Mouse (Mus musculus) hindbrain, embryonic 14.5 days (tissue): ENCODE results near the gene Smtn. TPM values are rescaled to one million over a fixed set of nuclear protein-coding genes. Genes with fewer than 3 reads are reported as not detected.

Experiments used
- ATAC-seq: fragments of 200-750 bp; cut with Nextera tagmentation; 2 replicates; pipeline ENCODE4 v1.8.0; 2017; ENCODE audit warnings: moderate number of reproducible peaks, mild to moderate bottlenecking, moderate TSS enrichment, moderate library complexity; ENCODE audit not compliant: low FRiP score
- DNase-seq: peaks from one replicate; pipeline ENCODE4 v3.0.0-alpha.2; 2015; ENCODE audit warnings: low spot score
- H3K27ac ChIP-seq: fragments of 300-500 bp; sonication (generic); 2 replicates; pipeline ENCODE4 v1.5.1; 2014; ENCODE audit warnings: mild to moderate bottlenecking, moderate library complexity
- H3K27me3 ChIP-seq: fragments of 300-500 bp; sonication (generic); 2 replicates; pipeline ENCODE4 v1.6.1; 2014; ENCODE audit warnings: mild to moderate bottlenecking, low read length, mixed read lengths; ENCODE audit not compliant: control insufficient read depth, insufficient read depth
- H3K36me3 ChIP-seq: fragments of 300-500 bp; sonication (generic); replicated peaks from 2 replicates; pipeline ENCODE4 v1.6.1; 2014; ENCODE audit not compliant: control insufficient read depth, insufficient read depth
- H3K4me1 ChIP-seq: fragments of 300-500 bp; sonication (generic); replicated peaks from 2 replicates; pipeline ENCODE4 v1.6.1; 2014; ENCODE audit warnings: antibody characterized with exemption, low read length, mixed read lengths; ENCODE audit not compliant: control insufficient read depth, insufficient read depth
- H3K4me2 ChIP-seq: fragments of 300-500 bp; sonication (generic); replicated peaks from 2 replicates; pipeline ENCODE4 v1.6.1; 2014; ENCODE audit warnings: mild to moderate bottlenecking, moderate library complexity
- H3K4me3 ChIP-seq: fragments of 300-500 bp; sonication (generic); replicated peaks from 2 replicates; pipeline ENCODE4 v1.5.1; 2014; ENCODE audit warnings: mild to moderate bottlenecking, low read length
- H3K9ac ChIP-seq: fragments of 300-500 bp; sonication (generic); 2 replicates; pipeline ENCODE4 v1.6.1; 2014
- H3K9me3 ChIP-seq: fragments of 300-500 bp; sonication (generic); 2 replicates; pipeline ENCODE4 v1.6.1; 2016; ENCODE audit warnings: low read length; ENCODE audit not compliant: control insufficient read depth
- WGBS: fragments of 180-500 bp; shearing (Covaris S2); extraction: QIAGEN DNeasy Blood & Tissue Kit; methylation state at CpG from one replicate; pipeline ENCODE4 v1.1.7; 2014; 5-methylcytosine and 5-hydroxymethylcytosine counted together
- polyA plus RNA-seq: library from polyadenylated mRNA; unstranded; fragments of >200 nt; fragmentation: Nextera tagmentation; extraction: Ambion mirVana; gene quantifications from 2 replicates; pipeline ENCODE4 v1.2.1, GENCODE M21; 2014

Smtn gene
- polyA plus RNA-seq, 1 experiment from 2014 or later = 15.0 TPM

- H3K36me3 ChIP-seq = no peaks in the 10 kb centered on the region
- no peaks in the 10 kb centered on the region for H3K27me3 ChIP-seq
- no peak overlapping the region for H3K4me2 ChIP-seq
- no peak overlapping the region for H3K4me3 ChIP-seq
- H3K4me1 ChIP-seq = no peaks in the 10 kb centered on the region
- 62% methylated on average over 7 of the region's 7 CpGs for WGBS
- ATAC-seq (no peak), DNase-seq (no peak)
- no peaks in the 10 kb centered on the region for H3K9me3 ChIP-seq
- no peak overlapping the region for H3K27ac ChIP-seq
- no peak overlapping the region for H3K9ac ChIP-seq
Observed at GRCm38 (mm10) chr11:3508226-3508625, 32.2 kb downstream of the Smtn start.

- no peaks in the 10 kb centered on the region for H3K36me3 ChIP-seq
- H3K27me3 ChIP-seq = no peaks in the 10 kb centered on the region
- peak overlapping the region; percentile 33 for H3K4me3 ChIP-seq
- H3K9ac ChIP-seq = peak overlapping the region; percentile 53; the same call in 1 of the 2 replicates
- no peak overlapping the region for H3K27ac ChIP-seq
- H3K9me3 ChIP-seq = no peaks in the 10 kb centered on the region
- peak overlapping the region; percentile 44 for H3K4me2 ChIP-seq
- H3K4me1 ChIP-seq = no peaks in the 10 kb centered on the region
- no peak for DNase-seq
- no peak for ATAC-seq
- 70% methylated on average over 11 of the region's 11 CpGs for WGBS
Observed at GRCm38 (mm10) chr11:3503755-3504693, 36.4 kb downstream of the Smtn start.

GRCm38 (mm10) chr11:3502459-3503072, 37.8 kb downstream of the Smtn start:
- H3K9me3 ChIP-seq = no peaks in the 10 kb centered on the region
- no peak overlapping the region for H3K4me2 ChIP-seq
- H3K4me3 ChIP-seq = no peak overlapping the region
- WGBS = 81% methylated on average over 18 of the region's 18 CpGs
- ATAC-seq (no peak), DNase-seq (no peak)
- H3K27ac ChIP-seq = no peak overlapping the region
- H3K4me1 ChIP-seq = no peaks in the 10 kb centered on the region
- no peaks in the 10 kb centered on the region for H3K36me3 ChIP-seq
- no peak overlapping the region for H3K9ac ChIP-seq
- H3K27me3 ChIP-seq = no peaks in the 10 kb centered on the region

GRCm38 (mm10) chr11:3502057-3502456, 38.4 kb downstream of the Smtn start:
- WGBS = 75% methylated on average over 17 of the region's 17 CpGs

GRCm38 (mm10) chr11:3497296-3497695, 43.1 kb downstream of the Smtn start:
- Histone ChIP-seq H3K4me3 (no peak overlapping the region), H3K36me3 (no peaks in the 10 kb centered on the region), H3K27ac (no peak overlapping the region), H3K4me1 (no peaks in the 10 kb centered on the region), H3K27me3 (no peaks in the 10 kb centered on the region), H3K9me3 (no peaks in the 10 kb centered on the region), H3K4me2 (no peak overlapping the region), H3K9ac (no peak overlapping the region)
- WGBS = 100% methylated on average over 1 of the region's 1 CpGs
- no peak for DNase-seq
- ATAC-seq = no peak

More at GRCm38 (mm10) chr11:3502057-3502456, 38.4 kb downstream of the Smtn start:
- no peak for DNase-seq
- Histone ChIP-seq H3K36me3 (no peaks in the 10 kb centered on the region), H3K9ac (no peak overlapping the region), H3K27ac (no peak overlapping the region), H3K4me2 (no peak overlapping the region), H3K4me3 (no peak overlapping the region), H3K27me3 (no peaks in the 10 kb centered on the region), H3K9me3 (no peaks in the 10 kb centered on the region), H3K4me1 (no peaks in the 10 kb centered on the region)
- ATAC-seq = no peak

- H3K4me2 ChIP-seq = no peak overlapping the region
- DNase-seq (no peak), ATAC-seq (no peak)
- H3K9me3 ChIP-seq = no peaks in the 10 kb centered on the region
- no peaks in the 10 kb centered on the region for H3K27me3 ChIP-seq
- no peak overlapping the region for H3K9ac ChIP-seq
- no peak overlapping the region for H3K27ac ChIP-seq
- H3K36me3 ChIP-seq = no peaks in the 10 kb centered on the region
- H3K4me1 ChIP-seq = no peaks in the 10 kb centered on the region
- H3K4me3 ChIP-seq = no peak overlapping the region
- WGBS = 63% methylated on average over 5 of the region's 5 CpGs
Observed at GRCm38 (mm10) chr11:3496756-3497155, 43.7 kb downstream of the Smtn start.

GRCm38 (mm10) chr11:3495496-3495895, 44.9 kb downstream of the Smtn start:
- Histone ChIP-seq H3K9ac (no peak overlapping the region), H3K4me3 (no peak overlapping the region), H3K9me3 (no peaks in the 10 kb centered on the region), H3K4me1 (no peaks in the 10 kb centered on the region), H3K36me3 (no peaks in the 10 kb centered on the region), H3K27me3 (no peaks in the 10 kb centered on the region), H3K27ac (no peak overlapping the region), H3K4me2 (no peak overlapping the region)
- 91% methylated on average over 14 of the region's 14 CpGs for WGBS
- DNase-seq = no peak
- ATAC-seq = no peak

- 82% methylated on average over 17 of the region's 17 CpGs for WGBS
- Histone ChIP-seq H3K4me3 (no peak overlapping the region), H3K4me1 (no peaks in the 10 kb centered on the region), H3K27ac (no peak overlapping the region), H3K9me3 (no peaks in the 10 kb centered on the region), H3K27me3 (no peaks in the 10 kb centered on the region), H3K9ac (no peak overlapping the region), H3K36me3 (no peaks in the 10 kb centered on the region), H3K4me2 (no peak overlapping the region)
- DNase-seq (no peak), ATAC-seq (no peak)
Observed at GRCm38 (mm10) chr11:3494857-3495256, 45.6 kb downstream of the Smtn start.

GRCm38 (mm10) chr11:3492748-3493147, 47.7 kb downstream of the Smtn start:
- Histone ChIP-seq H3K27ac (no peak overlapping the region), H3K9me3 (no peaks in the 10 kb centered on the region), H3K4me2 (no peak overlapping the region), H3K4me1 (no peaks in the 10 kb centered on the region), H3K36me3 (no peaks in the 10 kb centered on the region), H3K9ac (no peak overlapping the region), H3K27me3 (no peaks in the 10 kb centered on the region), H3K4me3 (no peak overlapping the region)
- WGBS = 74% methylated on average over 4 of the region's 4 CpGs
- DNase-seq (no peak), ATAC-seq (no peak)
